Mouse (Mus musculus): ENCODE measurements around the gene Aldh3b3.
"Not testable (repeated sequence)": the region's sequence is repeated elsewhere in the genome, so short reads cannot be mapped to it uniquely, and the experiment has no call there.

The Aldh3b3 gene

GRCm38 (mm10) chr19:3935896-3936850 is 22.3 kb upstream of the Aldh3b3 start:
- peak; percentile 48 for DNase-seq

DNA sequence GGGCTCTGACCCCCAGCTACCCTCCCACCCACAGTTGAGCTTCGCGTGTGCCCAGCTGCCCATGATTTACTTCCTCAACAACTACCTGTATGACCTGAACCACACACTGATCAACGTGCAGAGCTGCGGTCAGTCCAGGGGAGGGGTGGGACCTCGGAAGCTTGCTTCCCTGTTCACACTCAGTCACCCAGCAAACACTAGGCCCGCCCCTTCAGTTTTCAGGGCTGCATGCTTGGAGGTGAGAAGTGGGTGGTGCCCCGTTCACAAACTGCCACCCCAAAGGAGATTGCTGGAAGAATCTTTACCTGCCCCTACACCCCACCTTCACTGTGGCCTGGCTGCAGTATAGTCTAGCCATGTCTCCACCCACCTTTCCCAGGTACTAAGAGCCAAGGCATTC is 16.1 kb upstream of the Aldh3b3 start:
- no peak for DNase-seq

- no peak for DNase-seq
Measured at GRCm38 (mm10) chr19:3942986-3943735, 15.3 kb upstream of the Aldh3b3 start.

DNA sequence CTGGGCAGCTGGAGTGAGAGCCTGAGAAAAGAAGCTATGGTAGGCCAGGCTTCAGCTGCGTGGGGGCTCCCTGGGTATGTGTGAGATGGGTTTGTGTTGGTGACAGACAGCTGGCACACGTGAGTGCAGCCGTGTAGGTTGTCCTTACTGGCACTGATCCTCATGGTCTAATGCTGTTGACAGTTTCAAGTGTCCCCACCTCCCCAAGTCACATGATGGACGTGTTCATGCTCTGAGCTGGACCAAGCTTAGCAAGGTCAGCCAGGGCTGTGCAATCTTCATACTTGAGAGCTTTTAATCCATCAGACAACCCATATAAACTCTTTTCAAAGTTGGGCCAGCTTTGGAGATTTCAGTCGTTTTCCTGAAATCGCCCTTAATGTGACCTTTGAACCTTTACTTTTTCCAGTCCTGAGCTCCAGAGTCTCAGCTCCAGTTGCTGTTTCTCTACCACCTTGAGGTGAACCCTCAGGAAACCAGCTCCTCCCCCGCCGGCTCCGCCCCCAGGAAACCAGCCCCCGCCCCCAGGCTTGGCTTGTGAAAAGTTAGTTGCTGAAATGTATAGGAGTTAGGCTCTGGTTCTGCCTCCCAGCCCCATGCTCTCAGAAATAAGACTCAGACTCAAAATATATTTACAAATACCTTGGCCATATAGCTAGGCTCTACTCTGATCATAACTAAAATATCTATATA is 12.4 kb upstream of the Aldh3b3 start:
- no peak for DNase-seq

- peak; percentile 67 for DNase-seq
Measured at GRCm38 (mm10) chr19:3946715-3947114, 11.7 kb upstream of the Aldh3b3 start.

DNA sequence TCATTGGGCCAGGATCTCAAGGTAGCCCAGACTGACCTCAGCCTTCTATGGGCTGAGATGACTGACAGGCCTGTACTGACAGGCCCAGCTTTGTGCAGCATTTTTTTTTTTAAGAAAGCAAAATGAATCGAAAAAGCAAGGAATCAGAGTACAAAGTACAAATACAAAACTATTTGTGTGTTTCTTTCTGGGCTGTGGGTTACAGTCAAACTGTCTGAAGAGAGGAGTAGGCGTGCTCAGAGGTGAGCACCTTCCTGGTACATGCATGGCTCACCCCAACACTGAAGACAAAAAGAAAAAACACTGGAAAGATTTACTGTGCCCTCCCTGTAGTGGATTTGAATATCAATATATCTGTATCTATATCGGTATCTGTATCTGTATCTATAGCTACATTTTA is 10.6 kb upstream of the Aldh3b3 start:
- DNase-seq: no peak

DNA sequence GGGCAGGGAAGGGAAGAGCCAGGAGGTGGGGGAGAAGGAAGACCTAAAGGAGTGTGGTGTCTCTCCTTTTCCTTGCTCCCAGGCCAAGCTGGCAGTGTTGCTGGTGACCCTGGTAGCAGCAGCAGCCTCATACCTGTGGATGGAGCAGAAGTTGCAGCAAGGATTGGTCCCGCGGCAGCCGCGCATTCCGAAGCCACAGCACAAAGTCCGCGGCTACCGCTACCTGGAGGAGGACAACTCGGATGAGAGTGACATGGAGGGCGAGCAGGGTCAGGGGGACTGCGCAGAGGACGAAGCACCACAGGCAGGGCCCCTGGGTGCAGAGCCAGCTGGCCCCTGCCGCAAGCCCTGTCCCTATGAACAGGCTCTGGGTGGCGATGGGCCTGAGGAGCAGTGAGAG is 9.9 kb upstream of the Aldh3b3 start:
- DNase-seq: no peak

DNA sequence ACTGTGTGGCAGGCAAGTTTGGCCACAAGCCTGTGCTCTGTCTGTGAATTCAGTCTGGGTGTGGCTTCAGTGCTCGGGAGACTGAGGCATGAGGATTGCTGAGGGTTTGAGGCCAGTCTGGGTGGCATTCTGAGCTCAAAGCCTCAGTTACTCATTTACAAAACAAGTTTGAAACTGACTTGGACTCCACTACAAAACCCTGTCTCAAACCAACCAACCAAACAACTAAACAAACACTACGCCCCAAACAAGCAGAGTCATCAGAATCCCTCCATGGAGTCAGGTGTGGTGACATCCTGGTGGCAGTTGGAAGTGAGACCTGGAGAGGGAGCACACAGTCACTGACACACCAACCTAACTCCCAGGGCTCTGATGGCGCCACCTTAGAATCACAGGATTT is 8.1 kb upstream of the Aldh3b3 start:
- no peak for DNase-seq

GRCm38 (mm10) chr19:3951461-3951860 is 7.0 kb upstream of the Aldh3b3 start:
- DNase-seq: no peak

DNA sequence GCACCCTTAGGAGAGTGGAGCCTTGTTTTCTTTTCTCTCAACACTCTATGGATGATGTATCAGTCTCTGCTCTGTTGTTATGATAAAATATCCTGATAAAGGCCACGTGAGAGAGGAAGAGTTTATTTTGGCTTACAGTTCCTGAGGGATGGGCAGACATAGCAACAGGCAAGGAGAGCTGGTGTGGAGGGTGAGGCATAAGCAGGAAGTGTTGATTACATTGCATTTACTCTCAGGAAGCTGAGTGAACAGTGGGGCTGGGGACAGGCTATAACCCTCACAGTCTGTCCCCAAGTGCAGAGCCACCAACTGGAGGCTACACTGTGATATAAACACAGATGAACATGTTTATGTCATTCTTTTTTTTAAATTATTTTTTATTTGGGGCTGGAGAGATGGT is 6.3 kb upstream of the Aldh3b3 start:
- no peak for DNase-seq

- DNase-seq: no peak
Measured at GRCm38 (mm10) chr19:3955033-3955432, 3.4 kb upstream of the Aldh3b3 start.

DNA sequence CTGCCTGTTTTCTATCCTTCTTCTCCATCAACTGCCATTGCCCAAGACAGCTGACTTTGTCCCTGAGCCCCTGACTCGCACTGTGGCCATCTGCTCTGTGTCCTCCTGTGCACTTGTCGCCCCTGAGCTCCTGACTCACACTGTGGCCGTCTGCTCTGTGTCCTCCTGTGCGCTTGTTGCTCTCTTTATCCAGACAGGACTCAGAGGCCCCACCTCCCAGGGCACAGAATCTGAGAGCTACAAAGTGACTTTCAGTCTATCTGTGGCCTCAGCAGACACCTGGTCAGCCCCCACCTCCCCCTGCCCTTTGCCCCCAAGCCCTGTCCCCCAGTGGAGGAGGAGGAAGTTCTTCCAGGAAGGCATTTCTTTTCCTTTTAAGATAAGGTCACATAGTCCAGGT is 2.6 kb upstream of the Aldh3b3 start:
- DNase-seq: no peak

GRCm38 (mm10) chr19:3957296-3958036 is 979 bp upstream of the Aldh3b3 start:
- not testable (repeated sequence) for DNase-seq

GRCm38 (mm10) chr19:3959030-3959429 is 585 bp downstream of the Aldh3b3 start:
- DNase-seq: no peak

- no peak for DNase-seq
Measured at GRCm38 (mm10) chr19:3960211-3960610, 1.8 kb downstream of the Aldh3b3 start.

GRCm38 (mm10) chr19:3961805-3962204 is 3.4 kb downstream of the Aldh3b3 start:
- DNase-seq: not testable (repeated sequence)

DNA sequence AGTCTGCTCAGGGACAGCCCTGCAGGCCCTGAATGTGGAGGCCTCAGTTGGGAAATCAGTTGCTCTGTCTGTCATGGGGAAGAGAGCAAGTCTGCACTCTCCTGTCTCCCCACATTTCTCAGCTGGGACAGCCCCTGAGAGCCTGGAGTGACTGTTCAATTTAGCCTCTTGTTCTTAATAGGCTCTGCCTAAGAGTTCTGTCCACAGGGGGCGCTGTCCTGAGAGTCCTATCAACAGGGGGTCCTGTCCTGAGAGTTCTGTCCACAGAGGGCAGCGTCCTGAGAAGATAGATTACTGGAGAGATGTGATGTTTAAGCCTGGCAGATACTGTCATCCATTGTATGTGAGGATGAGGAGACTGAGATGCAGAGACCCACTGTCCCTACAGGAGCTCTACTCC is 4.0 kb downstream of the Aldh3b3 start:
- peak; percentile 35 for DNase-seq

- DNase-seq: no peak
Measured at GRCm38 (mm10) chr19:3964030-3964429, 5.6 kb downstream of the Aldh3b3 start.

DNA sequence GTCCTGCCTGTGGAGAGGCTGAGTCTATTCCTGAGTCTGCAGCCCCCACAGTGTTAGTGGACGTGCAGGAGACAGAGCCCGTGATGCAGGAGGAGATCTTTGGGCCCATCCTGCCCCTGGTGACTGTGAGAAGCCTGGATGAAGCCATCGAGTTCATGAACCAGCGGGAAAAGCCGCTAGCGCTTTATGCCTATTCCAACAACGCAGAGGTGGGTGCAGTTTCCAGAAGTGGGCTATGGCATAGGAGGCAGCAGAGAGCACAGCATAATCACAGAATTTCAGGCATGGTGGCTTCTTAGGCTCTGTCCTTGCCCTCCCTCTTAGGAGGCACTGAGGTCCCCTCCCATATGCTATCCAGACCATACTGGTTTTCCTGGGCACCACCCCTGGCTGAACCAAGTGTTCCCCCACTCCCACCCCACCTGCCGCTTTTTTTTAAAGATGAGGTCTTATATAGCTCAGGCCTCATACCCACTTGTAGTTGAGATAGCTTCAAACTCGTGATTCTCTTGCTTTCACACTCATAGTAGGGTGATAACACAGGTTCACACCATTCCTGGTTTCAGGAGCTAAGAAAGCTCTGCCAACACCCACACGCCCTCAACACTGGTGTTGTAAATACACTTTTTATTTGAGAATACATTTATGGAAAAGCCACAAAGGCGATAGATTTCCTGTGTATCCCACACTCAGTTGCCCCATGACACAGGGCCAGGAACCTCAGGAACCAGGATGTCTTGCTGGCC is 8.1 kb downstream of the Aldh3b3 start:
- DNase-seq: no peak

DNA sequence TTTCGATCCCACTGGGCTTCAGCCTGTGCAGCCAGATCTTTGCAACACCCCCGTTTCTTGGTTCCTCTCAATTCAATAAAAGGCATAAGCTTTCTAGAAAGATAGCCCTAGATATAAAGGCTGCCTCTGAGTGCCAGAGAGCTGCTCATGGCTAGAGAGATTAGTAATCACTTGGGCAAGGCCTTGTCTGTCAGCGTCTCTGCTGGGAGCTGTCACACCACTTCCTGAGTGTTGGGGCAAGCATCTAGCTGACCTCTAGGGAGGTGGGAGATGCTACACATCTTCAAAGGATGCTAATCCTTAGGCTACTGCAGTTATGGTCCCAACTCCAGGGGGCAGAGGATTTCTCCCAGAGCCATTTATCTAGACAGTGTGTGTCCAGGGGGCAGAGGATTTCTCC is 8.8 kb downstream of the Aldh3b3 start:
- no peak for DNase-seq

GRCm38 (mm10) chr19:3972229-3972628 is 13.8 kb downstream of the Aldh3b3 start, which contains the start of gene Aldh3b2:
Gene Aldh3b2, plus strand, starts transcription at chr19:3972328.
- no peak for DNase-seq

DNA sequence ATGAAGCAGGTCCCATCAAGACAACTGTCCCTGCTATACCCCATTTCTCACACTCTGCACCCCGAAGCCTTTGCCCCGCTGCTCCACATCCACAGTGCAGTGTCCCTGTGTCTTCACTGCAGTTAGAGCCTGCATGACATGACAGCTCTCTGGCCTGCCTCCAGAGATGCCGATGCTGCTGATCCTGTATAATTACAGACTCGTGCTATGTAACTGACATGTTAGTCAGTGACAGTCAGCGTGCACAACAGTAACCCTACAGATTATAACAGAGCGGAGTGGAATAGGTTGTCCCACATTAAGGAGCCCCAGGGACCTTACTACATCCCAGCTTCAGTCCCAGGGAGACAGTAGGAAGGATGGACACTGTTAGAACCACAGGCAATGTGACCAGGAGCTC is 16.2 kb downstream of the Aldh3b3 start:
- not testable (repeated sequence) for DNase-seq
